Mouse (Mus musculus): ENCODE results near the gene Rpusd1. TPM values are rescaled to one million over a fixed set of nuclear protein-coding genes. Genes with fewer than 3 reads are reported as not detected.

The Rpusd1 gene
- polyA plus RNA-seq (2012; rRNA removed; ENCODE audit: low replicate concordance), result 23.9 and 28.5 TPM in 2 replicates

GRCm38 (mm10) chr17:25727265-25728008, at the start of gene Rpusd1, which contains the start of gene Chtf18:
Gene Rpusd1 (plus strand): TSS chr17:25727670.
Gene Chtf18 (minus strand): TSS chr17:25727419.

GRCm38 (mm10) chr17:25716711-25717637, 10.5 kb upstream of the Rpusd1 start, which contains the start of gene Gng13:
Gene Gng13 (plus strand): TSS chr17:25717171.

GRCm38 (mm10) chr17:25735745-25736144, 8.3 kb downstream of the Rpusd1 start, which contains the start of gene Mslnl:
Gene Mslnl (plus strand): TSS chr17:25736042.

GRCm38 (mm10) chr17:25754241-25754640, 26.8 kb downstream of the Rpusd1 start, which contains the start of gene Msln:
Gene Msln (minus strand): TSS chr17:25754378.

GRCm38 (mm10) chr17:25773549-25774120, 46.2 kb downstream of the Rpusd1 start, which contains the start of gene Narfl:
Gene Narfl (plus strand): TSS chr17:25773776.

Other genes starting within 250 kb of the Rpusd1 start
- 0.33 and 0.70 TPM in 2 replicates for gene Sstr5, start 230.4 kb upstream of the Rpusd1 start, polyA plus RNA-seq (2012; rRNA removed; ENCODE audit: low replicate concordance)
- gene Sox8, start 157.0 kb upstream of the Rpusd1 start, polyA plus RNA-seq (2012; rRNA removed; ENCODE audit: low replicate concordance), result 0.35 and 0.44 TPM in 2 replicates
- 12.1 and 16.5 TPM in 2 replicates for gene Lmf1, start 148.6 kb upstream of the Rpusd1 start, polyA plus RNA-seq (2012; rRNA removed; ENCODE audit: low replicate concordance)
- gene Gng13, start 10.5 kb upstream of the Rpusd1 start, polyA plus RNA-seq (2012; rRNA removed; ENCODE audit: low replicate concordance), result 0.23 TPM in 1 of 2 replicates, not detected in the other
- gene Chtf18, start 251 bp upstream of the Rpusd1 start, polyA plus RNA-seq (2012; rRNA removed; ENCODE audit: low replicate concordance), result 10.7 and 13.7 TPM in 2 replicates
- 0.27 and 0.29 TPM in 2 replicates for gene Mslnl, start 8.4 kb downstream of the Rpusd1 start, polyA plus RNA-seq (2012; rRNA removed; ENCODE audit: low replicate concordance)
- 2.2 and 3.4 TPM in 2 replicates for gene Msln, start 26.7 kb downstream of the Rpusd1 start, polyA plus RNA-seq (2012; rRNA removed; ENCODE audit: low replicate concordance)
- gene Narfl, start 46.1 kb downstream of the Rpusd1 start, polyA plus RNA-seq (2012; rRNA removed; ENCODE audit: low replicate concordance), result 11.9 and 15.5 TPM in 2 replicates
- gene Haghl, start 58.0 kb downstream of the Rpusd1 start, polyA plus RNA-seq (2012; rRNA removed; ENCODE audit: low replicate concordance), result 26.8 and 27.4 TPM in 2 replicates
- 0.06 TPM in 1 of 2 replicates, not detected in the other for gene Ccdc78, start 58.9 kb downstream of the Rpusd1 start, polyA plus RNA-seq (2012; rRNA removed; ENCODE audit: low replicate concordance)
- 94.1 and 137 TPM in 2 replicates for gene Fam173a, start 65.2 kb downstream of the Rpusd1 start, polyA plus RNA-seq (2012; rRNA removed; ENCODE audit: low replicate concordance)
- gene AC134908.4, start 68.0 kb downstream of the Rpusd1 start, polyA plus RNA-seq (2012; rRNA removed; ENCODE audit: low replicate concordance), result not detected in 2 replicates
- gene Metrn, start 69.5 kb downstream of the Rpusd1 start, polyA plus RNA-seq (2012; rRNA removed; ENCODE audit: low replicate concordance), result 29.1 and 38.2 TPM in 2 replicates
- gene Fbxl16, start 81.4 kb downstream of the Rpusd1 start, polyA plus RNA-seq (2012; rRNA removed; ENCODE audit: low replicate concordance), result 2.5 and 4.1 TPM in 2 replicates
- gene Wdr24, start 96.0 kb downstream of the Rpusd1 start, polyA plus RNA-seq (2012; rRNA removed; ENCODE audit: low replicate concordance), result 27.2 and 27.4 TPM in 2 replicates
- 43.0 and 55.8 TPM in 2 replicates for gene Jmjd8, start 101.2 kb downstream of the Rpusd1 start, polyA plus RNA-seq (2012; rRNA removed; ENCODE audit: low replicate concordance)
- gene Stub1, start 105.7 kb downstream of the Rpusd1 start, polyA plus RNA-seq (2012; rRNA removed; ENCODE audit: low replicate concordance), result 105 and 167 TPM in 2 replicates
- 6.5 and 12.9 TPM in 2 replicates for gene Rhbdl1, start 109.6 kb downstream of the Rpusd1 start, polyA plus RNA-seq (2012; rRNA removed; ENCODE audit: low replicate concordance)
- gene Gm20683, start 114.1 kb downstream of the Rpusd1 start, polyA plus RNA-seq (2012; rRNA removed; ENCODE audit: low replicate concordance), result 68.5 and 82.6 TPM in 2 replicates
- gene Rhot2, start 117.2 kb downstream of the Rpusd1 start, polyA plus RNA-seq (2012; rRNA removed; ENCODE audit: low replicate concordance), result 122 and 144 TPM in 2 replicates
- gene Wdr90, start 133.8 kb downstream of the Rpusd1 start, polyA plus RNA-seq (2012; rRNA removed; ENCODE audit: low replicate concordance), result 9.5 and 30.5 TPM in 2 replicates
- gene Mcrip2, start 141.1 kb downstream of the Rpusd1 start, polyA plus RNA-seq (2012; rRNA removed; ENCODE audit: low replicate concordance), result 135 and 209 TPM in 2 replicates
- gene Mettl26, start 147.4 kb downstream of the Rpusd1 start, polyA plus RNA-seq (2012; rRNA removed; ENCODE audit: low replicate concordance), result 162 and 249 TPM in 2 replicates
- gene Wfikkn1, start 153.2 kb downstream of the Rpusd1 start, polyA plus RNA-seq (2012; rRNA removed; ENCODE audit: low replicate concordance), result 1.3 and 1.9 TPM in 2 replicates
- 38.2 and 46.0 TPM in 2 replicates for gene Rab40c, start 192.1 kb downstream of the Rpusd1 start, polyA plus RNA-seq (2012; rRNA removed; ENCODE audit: low replicate concordance)
- gene Pigq, start 217.3 kb downstream of the Rpusd1 start, polyA plus RNA-seq (2012; rRNA removed; ENCODE audit: low replicate concordance), result 69.2 and 87.1 TPM in 2 replicates
- not detected in 2 replicates for gene Nhlrc4, start 217.3 kb downstream of the Rpusd1 start, polyA plus RNA-seq (2012; rRNA removed; ENCODE audit: low replicate concordance)
- gene A930017K11Rik, start 224.9 kb downstream of the Rpusd1 start, polyA plus RNA-seq (2012; rRNA removed; ENCODE audit: low replicate concordance), result not detected in 2 replicates

All from duodenum, adult 2 months (tissue).